Mouse (Mus musculus): ENCODE data around the gene Idnk. TPM values are rescaled to one million over a fixed set of nuclear protein-coding genes. Genes with fewer than 3 reads are reported as not detected.
"Not testable (repeated sequence)": the region's sequence is repeated elsewhere in the genome, so short reads cannot be mapped to it uniquely, and the experiment has no call there.

Idnk gene
- polyA plus RNA-seq, 1 experiment from 2014 or later, result 62.6 TPM

DNA sequence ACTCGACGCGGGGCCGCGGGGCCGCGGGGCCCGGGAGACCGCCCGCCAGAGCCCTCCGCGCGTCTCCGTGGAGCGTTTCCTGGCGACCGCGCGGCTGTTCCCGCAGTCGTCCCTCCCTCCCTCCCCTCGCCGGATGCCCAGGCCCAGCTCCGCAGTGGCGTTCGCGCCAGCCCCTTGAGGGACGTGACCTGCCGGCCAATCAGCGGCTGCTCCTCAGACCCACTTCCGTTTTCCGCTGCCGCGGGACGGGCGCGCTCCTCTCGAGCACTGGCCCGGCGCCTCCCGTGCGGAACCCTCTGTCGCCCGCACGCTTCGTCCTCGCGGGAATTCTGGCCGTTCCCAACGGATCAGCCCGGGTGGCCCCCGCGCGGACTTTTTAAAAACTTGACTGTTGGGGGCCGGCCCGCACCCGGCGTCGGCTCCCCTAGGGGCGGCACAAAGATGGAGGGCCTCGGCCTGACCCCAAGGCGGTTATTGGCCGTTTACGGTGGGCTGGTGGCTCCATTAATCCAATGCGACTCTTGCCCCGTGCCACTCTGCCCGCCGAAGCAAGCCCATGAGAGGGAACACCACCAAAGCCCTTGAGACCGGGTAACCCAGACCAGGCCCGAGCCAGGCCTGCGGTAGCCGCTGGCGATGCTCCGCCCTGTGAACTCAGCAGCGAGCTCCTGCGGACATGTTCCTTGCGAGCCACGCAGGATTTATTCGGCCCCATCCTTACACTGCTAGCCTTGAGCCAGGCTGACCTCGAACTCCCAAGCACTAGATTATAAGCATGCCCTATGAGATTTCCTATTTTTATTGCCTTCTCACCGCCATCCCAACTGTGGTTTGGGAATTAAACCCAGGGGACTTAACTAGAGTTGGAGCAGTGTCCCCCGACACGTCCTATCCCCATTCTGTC, 28.4 kb upstream of the Idnk start:
- Histone ChIP-seq H3K4me2 (ENCODE audit: low read depth, low read length) (peak overlapping the region; percentile 71), H3K27ac (ENCODE audit: low read depth, low read length) (peak overlapping the region; percentile 100), H3K36me3 (ENCODE audit: control insufficient read depth, insufficient read depth, low read length) (0 out of 2 replicates have a peak, but pooled peaks cover 3% of the 10 kb centered on the region), H3K27me3 (ENCODE audit: control insufficient read depth, insufficient read depth, low read length) (no peaks in the 10 kb centered on the region), H3K9me3 (ENCODE audit: control insufficient read depth, low read length) (no peaks in the 10 kb centered on the region), H3K9ac (replicated peaks; ENCODE audit: low read depth, low read length) (peak overlapping the region; percentile 99), H3K4me1 (ENCODE audit: control insufficient read depth, insufficient read depth, low read length) (peaks cover 20% of the 10 kb centered on the region), H3K4me3 (ENCODE audit: low read depth, low read length) (peak overlapping the region; percentile 96)
- under 1% methylated on average over 78 of the region's 83 CpGs for WGBS
- peak; percentile 98 for ATAC-seq (ENCODE audit: low read depth)

DNA sequence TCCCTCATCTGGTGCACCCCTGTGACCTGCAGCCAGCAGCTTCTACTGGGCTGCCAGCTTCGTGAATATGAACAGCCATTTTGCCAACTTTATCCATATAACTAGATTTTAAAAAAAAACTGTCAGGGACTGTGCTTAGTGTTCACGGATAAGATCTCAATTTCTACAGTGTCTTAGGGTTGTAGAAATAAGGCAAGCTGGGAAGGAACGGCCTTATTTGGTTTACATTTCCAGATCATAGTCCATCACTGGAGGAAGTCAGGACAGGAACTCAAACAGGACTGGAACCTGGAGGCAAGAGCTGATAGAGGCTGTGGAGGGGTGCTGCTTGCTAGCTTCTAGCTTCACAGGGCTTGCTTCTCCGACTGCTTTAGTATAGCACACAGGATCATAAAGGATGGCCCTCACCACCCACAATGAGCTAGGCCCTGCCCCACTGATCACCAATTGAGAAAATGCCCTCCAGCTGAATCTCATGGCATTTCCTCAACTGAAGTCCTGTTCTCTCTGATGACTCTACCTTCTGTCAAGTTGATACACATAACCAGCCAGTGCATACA, 27.7 kb upstream of the Idnk start:
- Histone ChIP-seq H3K4me1 (ENCODE audit: control insufficient read depth, insufficient read depth, low read length) (peaks cover 20% of the 10 kb centered on the region), H3K27me3 (ENCODE audit: control insufficient read depth, insufficient read depth, low read length) (no peaks in the 10 kb centered on the region), H3K36me3 (ENCODE audit: control insufficient read depth, insufficient read depth, low read length) (0 out of 2 replicates have a peak, but pooled peaks cover 3% of the 10 kb centered on the region), H3K4me2 (ENCODE audit: low read depth, low read length) (peak overlapping the region; percentile 71), H3K27ac (ENCODE audit: low read depth, low read length) (peak overlapping the region; percentile 100), H3K4me3 (ENCODE audit: low read depth, low read length) (peak overlapping the region; percentile 96), H3K9me3 (ENCODE audit: control insufficient read depth, low read length) (no peaks in the 10 kb centered on the region), H3K9ac (replicated peaks; ENCODE audit: low read depth, low read length) (peak overlapping the region; percentile 99)
- WGBS, result 31% methylated on average over 4 of the region's 4 CpGs
- ATAC-seq (ENCODE audit: low read depth), result no peak

DNA sequence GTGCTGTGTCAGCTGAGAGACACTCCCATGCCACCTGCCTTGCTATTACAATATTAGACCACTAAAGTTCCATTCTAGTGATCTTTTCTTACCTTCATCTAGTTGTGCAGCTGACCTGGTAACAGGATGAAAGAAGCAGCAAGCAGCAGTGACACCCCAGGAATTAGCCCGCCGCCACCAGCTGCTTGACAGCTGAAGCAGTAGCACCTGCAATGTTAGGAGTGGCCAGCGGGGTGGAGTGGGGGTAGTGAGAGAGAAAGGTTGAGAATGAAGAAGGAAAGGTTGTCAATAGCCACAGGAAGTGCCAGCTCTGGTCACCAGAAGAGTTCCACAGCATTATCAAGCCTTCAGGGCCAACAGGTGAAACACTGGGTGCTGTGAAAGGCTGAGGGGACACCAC, 25.8 kb upstream of the Idnk start:
- peaks cover 7% of the 10 kb centered on the region; the same call in 1 of the 2 replicates for H3K4me1 ChIP-seq (ENCODE audit: control insufficient read depth, insufficient read depth, low read length)
- H3K4me2 ChIP-seq (ENCODE audit: low read depth, low read length), result no peak overlapping the region
- no peaks in the 10 kb centered on the region for H3K27me3 ChIP-seq (ENCODE audit: control insufficient read depth, insufficient read depth, low read length)
- ATAC-seq (ENCODE audit: low read depth), result no peak
- H3K27ac ChIP-seq (ENCODE audit: low read depth, low read length), result no peak overlapping the region
- no peaks in the 10 kb centered on the region for H3K36me3 ChIP-seq (ENCODE audit: control insufficient read depth, insufficient read depth, low read length)
- WGBS, result 63% methylated on average over 3 of the region's 3 CpGs
- H3K9ac ChIP-seq (replicated peaks; ENCODE audit: low read depth, low read length), result no peak overlapping the region
- H3K4me3 ChIP-seq (ENCODE audit: low read depth, low read length), result no peak overlapping the region
- H3K9me3 ChIP-seq (ENCODE audit: control insufficient read depth, low read length), result no peaks in the 10 kb centered on the region

DNA sequence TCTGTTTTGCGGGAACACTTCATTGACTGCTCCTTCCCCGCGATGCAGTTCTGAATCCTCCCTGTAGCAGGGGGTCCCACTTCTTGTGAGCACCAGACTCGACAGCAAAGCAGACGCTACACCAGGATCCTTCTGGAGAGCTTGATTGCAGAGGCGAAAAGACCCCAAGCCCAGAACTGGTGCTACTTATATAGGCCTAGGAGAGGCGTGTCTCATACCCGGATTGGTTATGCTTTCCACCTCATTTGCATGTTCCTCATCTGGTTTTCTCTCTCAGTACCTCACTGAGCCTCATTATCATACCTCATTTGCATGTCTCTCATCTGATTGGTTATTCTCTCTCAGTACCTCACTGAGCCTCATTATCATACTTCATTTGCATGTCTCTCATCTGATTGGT, 10.8 kb upstream of the Idnk start:
- H3K36me3 ChIP-seq (ENCODE audit: control insufficient read depth, insufficient read depth, low read length); H3K27me3 ChIP-seq (ENCODE audit: control insufficient read depth, insufficient read depth, low read length); H3K27ac ChIP-seq (ENCODE audit: low read depth, low read length); H3K4me1 ChIP-seq (ENCODE audit: control insufficient read depth, insufficient read depth, low read length); H3K4me2 ChIP-seq (ENCODE audit: low read depth, low read length); H3K9ac ChIP-seq (replicated peaks; ENCODE audit: low read depth, low read length); ATAC-seq (ENCODE audit: low read depth); H3K4me3 ChIP-seq (ENCODE audit: low read depth, low read length); H3K9me3 ChIP-seq (ENCODE audit: control insufficient read depth, low read length): not testable (repeated sequence)
- WGBS, result 95% methylated on average over 8 of the region's 8 CpGs

DNA sequence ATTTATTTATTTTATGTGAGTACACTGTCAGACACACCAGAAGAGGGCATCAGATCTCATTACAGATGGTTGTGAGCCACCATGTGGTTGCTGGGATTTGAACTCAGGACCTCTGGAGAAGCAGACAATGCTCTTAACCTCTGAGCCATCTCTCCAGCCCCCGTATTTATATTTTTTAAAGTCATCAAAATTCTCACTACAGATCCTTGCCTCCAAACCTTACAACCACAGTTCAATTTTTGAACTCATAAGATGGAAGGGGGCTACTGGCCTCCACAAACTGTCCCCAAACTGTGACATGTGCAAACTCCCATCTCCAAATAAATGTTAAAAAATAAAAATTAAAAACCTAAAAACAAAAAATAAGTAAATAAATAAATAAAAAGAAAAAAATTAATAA, 9.7 kb upstream of the Idnk start:
- no peaks in the 10 kb centered on the region for H3K4me1 ChIP-seq (ENCODE audit: control insufficient read depth, insufficient read depth, low read length)
- no peaks in the 10 kb centered on the region for H3K36me3 ChIP-seq (ENCODE audit: control insufficient read depth, insufficient read depth, low read length)
- no peak overlapping the region for H3K9ac ChIP-seq (replicated peaks; ENCODE audit: low read depth, low read length)
- no peak overlapping the region for H3K4me3 ChIP-seq (ENCODE audit: low read depth, low read length)
- no peak overlapping the region for H3K4me2 ChIP-seq (ENCODE audit: low read depth, low read length)
- ATAC-seq (ENCODE audit: low read depth), result no peak
- no peaks in the 10 kb centered on the region for H3K27me3 ChIP-seq (ENCODE audit: control insufficient read depth, insufficient read depth, low read length)
- H3K9me3 ChIP-seq (ENCODE audit: control insufficient read depth, low read length), result no peaks in the 10 kb centered on the region
- no peak overlapping the region for H3K27ac ChIP-seq (ENCODE audit: low read depth, low read length)
- 72% methylated on average over 1 of the region's 1 CpGs for WGBS

DNA sequence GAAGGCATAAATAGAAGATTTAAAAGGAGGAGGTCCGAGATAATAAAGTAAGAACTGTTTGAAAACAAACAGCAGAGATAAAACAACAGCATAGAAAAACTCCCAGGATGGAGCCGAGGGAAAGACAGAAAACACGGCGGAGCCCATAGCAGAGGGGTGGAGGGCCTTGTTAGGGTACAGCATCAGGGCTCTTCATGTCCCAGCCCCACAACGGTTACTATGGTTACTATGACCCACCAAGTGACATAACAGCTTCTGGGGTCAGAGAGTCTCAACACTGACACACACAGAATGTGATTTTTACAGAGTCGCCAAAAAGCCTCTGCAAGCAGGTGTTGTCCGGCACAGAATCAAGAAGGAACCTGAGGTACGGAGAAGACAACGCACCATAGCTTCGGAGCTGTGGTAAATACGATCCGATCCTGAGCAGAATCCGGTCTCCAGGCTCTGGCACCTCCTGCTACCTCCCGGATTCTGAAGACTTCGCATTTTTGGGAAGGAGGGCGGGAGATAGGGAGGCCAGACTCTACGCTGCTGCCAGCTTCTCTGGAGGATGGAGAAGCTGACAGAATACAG, 9.1 kb upstream of the Idnk start:
- H3K4me2 ChIP-seq (ENCODE audit: low read depth, low read length), result peak overlapping the region; percentile 71
- no peaks in the 10 kb centered on the region for H3K9me3 ChIP-seq (ENCODE audit: control insufficient read depth, low read length)
- no peaks in the 10 kb centered on the region for H3K4me1 ChIP-seq (ENCODE audit: control insufficient read depth, insufficient read depth, low read length)
- peak; percentile 92 for ATAC-seq (ENCODE audit: low read depth)
- H3K27ac ChIP-seq (ENCODE audit: low read depth, low read length), result no peak overlapping the region
- WGBS, result 1% methylated on average over 17 of the region's 17 CpGs
- H3K4me3 ChIP-seq (ENCODE audit: low read depth, low read length), result peak overlapping the region; percentile 28
- H3K9ac ChIP-seq (replicated peaks; ENCODE audit: low read depth, low read length), result peak overlapping the region; percentile 32; the same call in 1 of the 2 replicates
- H3K36me3 ChIP-seq (ENCODE audit: control insufficient read depth, insufficient read depth, low read length), result no peaks in the 10 kb centered on the region
- no peaks in the 10 kb centered on the region for H3K27me3 ChIP-seq (ENCODE audit: control insufficient read depth, insufficient read depth, low read length)

DNA sequence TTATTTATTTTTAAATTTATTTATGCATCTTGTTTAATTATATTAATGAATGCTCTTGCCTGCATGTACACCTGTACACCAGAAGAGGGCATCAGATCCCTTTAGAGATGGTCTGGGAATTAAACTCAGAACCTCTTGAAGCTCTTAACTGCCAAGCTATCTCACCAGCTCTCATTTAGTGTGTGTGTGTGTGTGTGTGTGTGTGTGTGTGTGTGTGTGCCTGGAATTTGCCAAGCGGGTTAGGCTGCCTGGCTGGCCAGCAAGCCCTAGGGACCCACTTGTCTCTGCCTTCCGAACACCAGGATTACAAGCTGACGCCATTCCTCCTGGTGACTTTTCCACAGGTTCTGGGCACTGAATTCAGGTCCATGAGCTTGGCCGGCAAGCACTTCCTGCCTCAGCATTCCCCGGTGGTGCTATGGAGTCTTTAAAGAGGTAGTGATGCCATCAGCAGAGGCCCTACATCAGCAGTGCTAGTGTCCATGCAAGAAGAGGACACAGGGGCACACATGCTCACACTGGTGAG, 8.4 kb upstream of the Idnk start:
- peak overlapping the region; percentile 28; the same call in 1 of the 2 replicates for H3K4me3 ChIP-seq (ENCODE audit: low read depth, low read length)
- H3K4me2 ChIP-seq (ENCODE audit: low read depth, low read length), result peak overlapping the region; percentile 71
- no peak overlapping the region for H3K27ac ChIP-seq (ENCODE audit: low read depth, low read length)
- 35% methylated on average over 5 of the region's 5 CpGs for WGBS
- H3K9ac ChIP-seq (replicated peaks; ENCODE audit: low read depth, low read length), result no peak overlapping the region
- H3K36me3 ChIP-seq (ENCODE audit: control insufficient read depth, insufficient read depth, low read length), result no peaks in the 10 kb centered on the region
- ATAC-seq (ENCODE audit: low read depth), result peak; percentile 63
- H3K4me1 ChIP-seq (ENCODE audit: control insufficient read depth, insufficient read depth, low read length), result no peaks in the 10 kb centered on the region
- H3K9me3 ChIP-seq (ENCODE audit: control insufficient read depth, low read length), result no peaks in the 10 kb centered on the region
- no peaks in the 10 kb centered on the region for H3K27me3 ChIP-seq (ENCODE audit: control insufficient read depth, insufficient read depth, low read length)

DNA sequence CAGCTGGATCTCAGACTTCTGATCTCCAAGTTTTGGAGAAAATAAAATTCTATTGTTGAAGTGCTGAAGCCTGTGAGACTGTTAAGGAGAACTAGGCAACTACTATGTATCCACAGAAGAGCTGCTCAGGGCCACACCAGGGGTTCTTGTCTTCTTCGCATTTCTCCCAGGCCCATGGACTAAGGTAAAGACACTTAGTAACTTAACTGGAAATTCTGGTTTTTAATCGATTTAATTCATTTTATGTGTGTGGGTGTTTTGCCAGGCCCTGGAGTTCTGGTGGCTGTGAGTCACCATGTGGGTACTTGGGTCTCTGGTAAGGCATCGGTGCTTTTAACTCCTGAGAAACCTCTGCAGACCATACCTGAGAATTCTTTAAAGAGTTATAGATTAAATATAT, 7.8 kb upstream of the Idnk start:
- Histone ChIP-seq H3K4me3 (ENCODE audit: low read depth, low read length) (no peak overlapping the region), H3K36me3 (ENCODE audit: control insufficient read depth, insufficient read depth, low read length) (no peaks in the 10 kb centered on the region), H3K4me2 (ENCODE audit: low read depth, low read length) (no peak overlapping the region), H3K4me1 (ENCODE audit: control insufficient read depth, insufficient read depth, low read length) (no peaks in the 10 kb centered on the region), H3K27ac (ENCODE audit: low read depth, low read length) (no peak overlapping the region), H3K9me3 (ENCODE audit: control insufficient read depth, low read length) (no peaks in the 10 kb centered on the region), H3K9ac (replicated peaks; ENCODE audit: low read depth, low read length) (no peak overlapping the region), H3K27me3 (ENCODE audit: control insufficient read depth, insufficient read depth, low read length) (no peaks in the 10 kb centered on the region)
- ATAC-seq (ENCODE audit: low read depth), result no peak
- WGBS, result 94% methylated on average over 3 of the region's 3 CpGs

DNA sequence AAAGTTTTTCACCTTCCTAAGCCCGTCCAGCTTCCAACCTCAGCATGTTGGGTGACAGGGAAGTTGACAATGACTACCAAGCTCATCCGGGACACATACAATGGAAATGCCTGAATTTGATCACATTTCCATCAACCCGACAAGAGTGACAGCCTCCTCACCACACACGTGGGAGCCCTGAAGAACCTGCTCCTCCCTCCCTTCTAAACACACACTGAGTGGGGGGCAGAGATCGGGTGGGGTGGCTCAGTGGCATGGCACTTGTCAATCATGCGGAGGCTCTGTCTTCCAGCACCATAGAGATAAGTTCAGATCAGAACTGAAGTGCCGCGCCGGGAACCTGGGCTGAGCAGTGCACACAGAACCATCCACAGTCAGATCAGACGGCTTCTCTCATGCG, 7.0 kb upstream of the Idnk start:
- Histone ChIP-seq H3K4me2 (ENCODE audit: low read depth, low read length) (no peak overlapping the region), H3K36me3 (ENCODE audit: control insufficient read depth, insufficient read depth, low read length) (no peaks in the 10 kb centered on the region), H3K27ac (ENCODE audit: low read depth, low read length) (no peak overlapping the region), H3K4me3 (ENCODE audit: low read depth, low read length) (no peak overlapping the region), H3K4me1 (ENCODE audit: control insufficient read depth, insufficient read depth, low read length) (no peaks in the 10 kb centered on the region), H3K27me3 (ENCODE audit: control insufficient read depth, insufficient read depth, low read length) (no peaks in the 10 kb centered on the region), H3K9ac (replicated peaks; ENCODE audit: low read depth, low read length) (no peak overlapping the region), H3K9me3 (ENCODE audit: control insufficient read depth, low read length) (no peaks in the 10 kb centered on the region)
- no peak for ATAC-seq (ENCODE audit: low read depth)
- WGBS, result 83% methylated on average over 11 of the region's 11 CpGs
